Mouse (Mus musculus): ENCODE measurements at regions not wholly inside any gene's neighbourhood (a gene's known extent, or its start where the extent isn't known, plus 50 kb on each side); places are given as distances from the start of the nearest gene placed in this dataset.

- Histone ChIP-seq H3K9ac (ENCODE audit: control insufficient read depth, low read depth, low read length, poor library complexity, severe bottlenecking) (no peak overlapping the region), H3K79me2 (ENCODE audit: control insufficient read depth, insufficient read depth, low read length, poor library complexity) (no peaks in the 10 kb centered on the region), H3K27ac (ENCODE audit: control insufficient read depth, low read depth, low read length) (no peak overlapping the region), H3K9me3 (replicated peaks; ENCODE audit: insufficient read depth, low read length) (no peaks in the 10 kb centered on the region), H3K36me3 (ENCODE audit: control insufficient read depth in 1 of 2, insufficient read depth in 2 of 2, low read length in 2 of 2) (no peaks in the 10 kb centered on the region), H3K4me1 (ENCODE audit: control insufficient read depth in 1 of 2, insufficient read depth in 2 of 2, low read length in 2 of 2) (no peaks in the 10 kb centered on the region), H3K4me3 (ENCODE audit: control insufficient read depth in 1 of 2, insufficient read depth in 1 of 2, low read depth in 2 of 2, low read length in 2 of 2) (no peak overlapping the region), H3K27me3 (ENCODE audit: control insufficient read depth in 1 of 2, insufficient read depth in 2 of 2, low read length in 2 of 2) (no peaks in the 10 kb centered on the region)
- no peak for DNase-seq (ENCODE audit: low read depth, low spot score)
- TF ChIP-seq RCOR1 (IDR thresholded peaks at IDR 0.05; ENCODE audit: low read depth, low read length), result no peak
- TF ChIP-seq BHLHE40 (IDR thresholded peaks at IDR 0.05; ENCODE audit: borderline replicate concordance, low read depth, low read length), result no peak
- TF ChIP-seq NRF1 (IDR thresholded peaks at IDR 0.05; ENCODE audit: insufficient read depth, low read depth, low read length, poor library complexity, severe bottlenecking), result no peak
- no peak for TF ChIP-seq ELF1 (IDR thresholded peaks at IDR 0.05; ENCODE audit: low read depth, low read length)
- no peak for TF ChIP-seq CHD1 (IDR thresholded peaks at IDR 0.05; ENCODE audit: low read depth, low read length)
- no peak for TF ChIP-seq ETS1 (IDR thresholded peaks at IDR 0.05; ENCODE audit: low read depth, low read length)
- TF ChIP-seq ZMIZ1 (IDR thresholded peaks at IDR 0.05; ENCODE audit: low read depth, low read length), result no peak
- TF ChIP-seq USF1 (IDR thresholded peaks at IDR 0.05; ENCODE audit: low read depth, low read length), result no peak
- no peak for TF ChIP-seq TCF12 (IDR thresholded peaks at IDR 0.05; ENCODE audit: low read depth, low read length)
- TF ChIP-seq SMC3 (IDR thresholded peaks at IDR 0.05; ENCODE audit: low read depth, low read length), result no peak
- TF ChIP-seq CHD2 (IDR thresholded peaks at IDR 0.05; ENCODE audit: low read length), result no peak
- TF ChIP-seq TAL1 (IDR thresholded peaks at IDR 0.05; ENCODE audit: low read length), result no peak
- no peak for TF ChIP-seq ZKSCAN1 (IDR thresholded peaks at IDR 0.05; ENCODE audit: low read depth, low read length)
- no peak for TF ChIP-seq E2F4 (IDR thresholded peaks at IDR 0.05; ENCODE audit: borderline replicate concordance, low read depth, low read length)
- TF ChIP-seq POLR2AphosphoS2 (IDR thresholded peaks at IDR 0.05; ENCODE audit: low read length), result no peak
- no peak for TF ChIP-seq GABPA (IDR thresholded peaks at IDR 0.05; ENCODE audit: low read depth, low read length)
- TF ChIP-seq MAFK (IDR thresholded peaks at IDR 0.05; ENCODE audit: borderline replicate concordance, low read depth, low read length), result no peak
- no peak for TF ChIP-seq MYB (IDR thresholded peaks at IDR 0.05; ENCODE audit: low read depth, low read length)
- TF ChIP-seq EP300 (IDR thresholded peaks at IDR 0.05; ENCODE audit: low read depth in 1 of 2, low read length in 2 of 2), result no peak
Observed at GRCm38 (mm10) chr1:101918872-101919271, 2146.3 kb downstream of the Cntnap5b start.

DNA sequence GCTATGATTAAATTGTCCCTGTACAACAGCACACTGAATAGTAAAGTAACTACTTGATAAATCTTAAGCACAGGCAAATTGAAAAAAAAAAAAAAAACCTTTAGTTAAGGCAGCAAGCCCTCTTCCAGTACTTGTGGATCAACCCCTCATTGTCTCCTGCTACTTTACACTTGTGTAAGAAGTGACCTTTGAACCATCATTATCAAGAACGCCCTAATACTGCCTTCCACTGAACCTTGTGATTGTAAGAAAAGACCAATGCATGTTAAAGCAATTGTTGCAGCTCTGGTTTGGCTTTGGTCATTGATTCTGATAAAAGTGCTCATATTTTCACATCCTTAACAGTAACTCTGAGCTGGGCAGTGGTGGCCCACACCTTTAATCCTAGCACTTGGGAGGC is 2168.5 kb downstream of the Cntnap5b start:
- no peaks in the 10 kb centered on the region for H3K36me3 ChIP-seq (ENCODE audit: control insufficient read depth in 1 of 2, insufficient read depth in 2 of 2, low read length in 2 of 2)
- H3K4me1 ChIP-seq (ENCODE audit: control insufficient read depth in 1 of 2, insufficient read depth in 2 of 2, low read length in 2 of 2), result no peaks in the 10 kb centered on the region
- H3K9me3 ChIP-seq (replicated peaks; ENCODE audit: insufficient read depth, low read length), result no peaks in the 10 kb centered on the region
- no peaks in the 10 kb centered on the region for H3K79me2 ChIP-seq (ENCODE audit: control insufficient read depth, insufficient read depth, low read length, poor library complexity)
- no peaks in the 10 kb centered on the region for H3K27me3 ChIP-seq (ENCODE audit: control insufficient read depth in 1 of 2, insufficient read depth in 2 of 2, low read length in 2 of 2)
- no peak overlapping the region for H3K9ac ChIP-seq (ENCODE audit: control insufficient read depth, low read depth, low read length, poor library complexity, severe bottlenecking)
- H3K27ac ChIP-seq (ENCODE audit: control insufficient read depth, low read depth, low read length), result no peak overlapping the region
- TF ChIP-seq KAT2A (conservative IDR thresholded peaks at IDR 0.05; ENCODE audit: low read depth, low read length) (no peak), POLR2A (IDR thresholded peaks at IDR 0.05; ENCODE audit: control insufficient read depth in 1 of 2, insufficient read depth in 1 of 2, low read depth in 1 of 2, low read length in 2 of 2, poor library complexity in 1 of 2) (no peak), HCFC1 (IDR thresholded peaks at IDR 0.05; ENCODE audit: low read depth, low read length) (no peak), POLR2AphosphoS2 (IDR thresholded peaks at IDR 0.05; ENCODE audit: low read length) (no peak), ELF1 (IDR thresholded peaks at IDR 0.05; ENCODE audit: low read depth, low read length) (no peak), MAZ (IDR thresholded peaks at IDR 0.05; ENCODE audit: low read depth, low read length) (no peak), SIN3A (IDR thresholded peaks at IDR 0.05; ENCODE audit: low read length) (no peak), TCF12 (IDR thresholded peaks at IDR 0.05; ENCODE audit: low read depth, low read length) (no peak), E2F4 (IDR thresholded peaks at IDR 0.05; ENCODE audit: borderline replicate concordance, low read depth, low read length) (no peak)
- no peak for DNase-seq (ENCODE audit: low read depth, low spot score)
- no peak overlapping the region for H3K4me3 ChIP-seq (ENCODE audit: control insufficient read depth in 1 of 2, insufficient read depth in 1 of 2, low read depth in 2 of 2, low read length in 2 of 2)
